In genomic region chr4:100335168-100335567, GRCm38 (mm10) we compare ENCODE assay signal across 19 mouse cellular contexts.
DNase-seq lines count a peak whose midpoint lies in the region; ATAC-seq and TF ChIP-seq lines count a peak whose summit lies in the region.
"Had no signal": no experiment of that assay in that cellular context is flagged by ENCODE, and none has a peak within 500 bp of the region (broad histone marks: within the 10 kb centered on the region; RNA-seq: fewer than 3 reads in every experiment).

No protein-coding gene starts in this region.

- no peaks in the 10 kb centered on the region for H3K9me3 ChIP-seq in limb, embryonic 11.5 days (ENCODE audit: control insufficient read depth, low read length)
- no peaks in the 10 kb centered on the region for H3K9me3 ChIP-seq in limb, embryonic 10.5 days (replicated peaks)
- H3K9me3 ChIP-seq in limb, embryonic 12.5 days: no peaks in the 10 kb centered on the region
- no peaks in the 10 kb centered on the region for H3K9me3 ChIP-seq in neural tube, embryonic 15.5 days (replicated peaks)
- H3K9me3 ChIP-seq: forebrain, embryonic 12.5 days; hindbrain, embryonic 12.5 days had no signal

- intact Hi-C loops in heart, adult 2 months (cut with DNase I): no loop called here

- peak; percentile 79 for DNase-seq in heart, adult 11 months
- DNase-seq in heart, adult 2 months: no peak
- DNase-seq in limb, embryonic 11.5 days (ENCODE audit: low spot score): peak; percentile 27
- DNase-seq in limb, embryonic 10.5 days (ENCODE audit: low spot score): no peak
- DNase-seq in brain, embryonic 14.5 days (ENCODE audit: low read depth): peak; percentile 23
- DNase-seq in gastrocnemius, postnatal 25 days: no peak
- DNase-seq: adrenal gland, postnatal 14 days; cerebellum, adult 18-20 months; cerebellum, adult 9-11 months; cerebellum, postnatal 36 days; gastrocnemius, postnatal 10 days; heart, postnatal 36 days had no signal

- H3K27ac ChIP-seq in heart, adult 2 months: no peak overlapping the region
- H3K27ac ChIP-seq in limb, embryonic 11.5 days (replicated peaks; ENCODE audit: low read depth, low read length): no peak overlapping the region
- H3K27ac ChIP-seq in limb, embryonic 10.5 days: no peak overlapping the region
- no peak overlapping the region for H3K27ac ChIP-seq in limb, embryonic 12.5 days
- H3K27ac ChIP-seq in neural tube, embryonic 15.5 days (replicated peaks): no peak overlapping the region
- H3K27ac ChIP-seq: forebrain, embryonic 12.5 days; hindbrain, embryonic 12.5 days had no signal

- 0 out of 2 replicates have a peak, but pooled peaks have one; percentile 44 for ATAC-seq in limb, embryonic 11.5 days (ENCODE audit: insufficient number of reproducible peaks, low FRiP score, low TSS enrichment, low read depth)
- peak; percentile 73; the same call in 1 of the 2 replicates for ATAC-seq in limb, embryonic 12.5 days (ENCODE audit: insufficient number of reproducible peaks, insufficient read depth, low FRiP score, low TSS enrichment, low read depth)
- no peak for ATAC-seq in neural tube, embryonic 15.5 days (ENCODE audit: low FRiP score)
- ATAC-seq: forebrain, embryonic 16.5 days; hindbrain, embryonic 16.5 days; inflammation-experienced regulatory T-cells, adult 6 months had no signal

- no peak overlapping the region for H3K9ac ChIP-seq in heart, adult 2 months (ENCODE audit: low read depth, low read length)
- H3K9ac ChIP-seq in limb, embryonic 11.5 days (ENCODE audit: low read length): no peak overlapping the region
- no peak overlapping the region for H3K9ac ChIP-seq in limb, embryonic 12.5 days (replicated peaks)
- no peak overlapping the region for H3K9ac ChIP-seq in neural tube, embryonic 15.5 days (replicated peaks)
- H3K9ac ChIP-seq: forebrain, embryonic 12.5 days; hindbrain, embryonic 12.5 days had no signal

- TF ChIP-seq EP300 in heart, adult 2 months (IDR thresholded peaks at IDR 0.05; ENCODE audit: insufficient read depth, low read depth, low read length): no peak

- H3K4me3 ChIP-seq in heart, adult 2 months: no peak overlapping the region
- no peak overlapping the region for H3K4me3 ChIP-seq in limb, embryonic 11.5 days (ENCODE audit: low read depth, low read length)
- H3K4me3 ChIP-seq in limb, embryonic 10.5 days: no peak overlapping the region
- H3K4me3 ChIP-seq in limb, embryonic 12.5 days (replicated peaks): no peak overlapping the region
- H3K4me3 ChIP-seq in neural tube, embryonic 15.5 days (replicated peaks): no peak overlapping the region
- H3K4me3 ChIP-seq: forebrain, embryonic 12.5 days; hindbrain, embryonic 12.5 days had no signal

- no peaks in the 10 kb centered on the region; the same call in 1 of the 2 replicates for H3K4me1 ChIP-seq in heart, adult 2 months (ENCODE audit: control insufficient read depth, insufficient read depth, low read length)
- H3K4me1 ChIP-seq in limb, embryonic 11.5 days (ENCODE audit: control insufficient read depth, insufficient read depth, low read length): no peaks in the 10 kb centered on the region
- peaks cover 11% of the 10 kb centered on the region for H3K4me1 ChIP-seq in limb, embryonic 10.5 days
- peaks cover 24% of the 10 kb centered on the region for H3K4me1 ChIP-seq in limb, embryonic 12.5 days (replicated peaks)
- no peaks in the 10 kb centered on the region for H3K4me1 ChIP-seq in neural tube, embryonic 15.5 days

- H3K36me3 ChIP-seq in heart, adult 2 months (ENCODE audit: control insufficient read depth, insufficient read depth, low read length): no peaks in the 10 kb centered on the region
- no peaks in the 10 kb centered on the region for H3K36me3 ChIP-seq in limb, embryonic 11.5 days (ENCODE audit: control insufficient read depth, insufficient read depth, low read length)
- peaks cover 5% of the 10 kb centered on the region; the same call in 1 of the 2 replicates for H3K36me3 ChIP-seq in limb, embryonic 10.5 days
- no peaks in the 10 kb centered on the region for H3K36me3 ChIP-seq in limb, embryonic 12.5 days
- no peaks in the 10 kb centered on the region for H3K36me3 ChIP-seq in neural tube, embryonic 15.5 days
- H3K36me3 ChIP-seq: forebrain, embryonic 12.5 days; hindbrain, embryonic 12.5 days had no signal

- TF ChIP-seq POLR2A in heart, adult 2 months (IDR thresholded peaks at IDR 0.05; ENCODE audit: insufficient read depth, low read depth, low read length): no peak
- no peak for TF ChIP-seq POLR2A in brain, embryonic 14.5 days (IDR thresholded peaks at IDR 0.05; ENCODE audit: borderline replicate concordance, extremely low read depth, insufficient read depth, insufficient read length, poor library complexity, severe bottlenecking)

- no peaks in the 10 kb centered on the region for H3K27me3 ChIP-seq in heart, adult 2 months (ENCODE audit: control insufficient read depth, insufficient read depth, low read length)
- H3K27me3 ChIP-seq in limb, embryonic 11.5 days (ENCODE audit: control insufficient read depth, insufficient read depth, low read length): no peaks in the 10 kb centered on the region
- no peaks in the 10 kb centered on the region for H3K27me3 ChIP-seq in limb, embryonic 10.5 days (ENCODE audit: low read depth, poor library complexity, severe bottlenecking)
- peaks cover 45% of the 10 kb centered on the region for H3K27me3 ChIP-seq in limb, embryonic 12.5 days
- H3K27me3 ChIP-seq in neural tube, embryonic 15.5 days (replicated peaks): no peaks in the 10 kb centered on the region
- H3K27me3 ChIP-seq: forebrain, embryonic 12.5 days; hindbrain, embryonic 12.5 days had no signal

- H3K79me2 ChIP-seq in heart, adult 2 months (replicated peaks; ENCODE audit: control insufficient read depth, insufficient read depth, low read length): no peaks in the 10 kb centered on the region

- TF ChIP-seq CTCF in heart, adult 2 months (IDR thresholded peaks at IDR 0.05): no peak
- TF ChIP-seq CTCF in brain, embryonic 14.5 days (IDR thresholded peaks at IDR 0.05; ENCODE audit: borderline replicate concordance, extremely low read depth, insufficient read depth, insufficient read length): no peak

- WGBS in heart, adult 2 months: 71% methylated on average over 2 of the region's 2 CpGs
- 41% methylated on average over 2 of the region's 2 CpGs for WGBS in limb, embryonic 11.5 days
- 52% methylated on average over 2 of the region's 2 CpGs for WGBS in limb, embryonic 10.5 days
- 30% methylated on average over 2 of the region's 2 CpGs for WGBS in limb, embryonic 12.5 days
- 63% methylated on average over 2 of the region's 2 CpGs for WGBS in neural tube, embryonic 15.5 days

- no peak overlapping the region for H3K4me2 ChIP-seq in limb, embryonic 11.5 days (ENCODE audit: low read depth, severe bottlenecking)
- no peak overlapping the region for H3K4me2 ChIP-seq in limb, embryonic 12.5 days
- H3K4me2 ChIP-seq in neural tube, embryonic 15.5 days: no peak overlapping the region
- H3K4me2 ChIP-seq: forebrain, embryonic 12.5 days; hindbrain, embryonic 12.5 days had no signal

Comparison
In these comparisons a context has a peak if more than half of its experiments do, and no peak if none do; other contexts are left out.
1. DNase-seq: peak in heart, adult 11 months (single experiment), limb, embryonic 11.5 days (single experiment) and brain, embryonic 14.5 days (single experiment); none in heart, adult 2 months (0 of 2), limb, embryonic 10.5 days (single experiment) and gastrocnemius, postnatal 25 days (single experiment).